Mouse (Mus musculus): ENCODE results near the gene Hist1h4n. TPM values are rescaled to one million over a fixed set of nuclear protein-coding genes. Genes with fewer than 3 reads are reported as not detected.
"Not testable (repeated sequence)": the region's sequence is repeated elsewhere in the genome, so short reads cannot be mapped to it uniquely, and the experiment has no call there.

Hist1h4n gene
- 14.3 and 14.6 TPM in 2 replicates for polyA plus RNA-seq (2014; fragmentation: Nextera tagmentation; extraction: Ambion mirVana)

DNA sequence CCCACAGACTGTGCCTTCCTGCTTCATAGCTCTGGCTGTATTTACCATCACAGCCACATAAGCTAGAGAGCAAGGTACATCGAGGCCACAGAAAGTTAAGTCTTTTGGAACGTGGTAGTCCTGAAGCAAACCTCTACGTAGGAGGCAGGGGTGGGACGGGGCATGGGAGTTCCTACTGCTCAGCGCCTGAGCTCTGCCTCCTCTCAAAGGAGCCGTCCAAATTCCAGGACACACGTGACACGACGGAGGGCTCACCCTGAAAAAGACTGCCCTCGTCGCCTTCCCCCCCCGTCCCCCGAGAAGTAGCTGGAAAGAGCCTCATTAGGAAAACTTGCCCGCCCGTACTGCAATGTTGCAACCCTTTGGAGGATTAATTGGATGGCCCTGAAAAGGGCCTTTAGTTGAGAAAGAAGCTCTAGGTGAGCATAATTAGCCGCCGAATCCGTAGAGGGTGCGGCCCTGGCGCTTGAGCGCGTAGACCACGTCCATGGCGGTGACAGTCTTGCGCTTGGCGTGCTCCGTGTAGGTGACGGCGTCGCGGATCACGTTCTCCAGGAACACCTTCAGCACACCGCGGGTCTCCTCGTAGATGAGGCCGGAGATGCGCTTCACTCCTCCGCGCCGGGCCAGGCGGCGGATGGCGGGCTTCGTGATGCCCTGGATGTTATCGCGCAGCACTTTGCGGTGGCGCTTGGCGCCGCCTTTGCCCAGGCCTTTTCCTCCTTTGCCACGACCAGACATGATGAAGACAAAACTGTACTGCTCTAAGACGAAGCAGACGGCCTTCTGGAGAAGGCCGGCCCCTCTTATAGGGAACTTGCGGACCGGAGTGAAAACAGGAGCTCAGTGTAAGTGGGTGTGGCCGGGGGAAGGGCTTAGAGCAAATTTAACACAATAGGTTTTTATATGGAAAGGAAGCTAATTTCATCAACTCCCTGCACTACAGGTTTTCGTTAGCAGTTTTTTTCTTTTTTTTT is at the start of gene Hist1h4n:
TSS of gene Hist1h4n (minus strand) at position 779 of the 977 bp plus-strand sequence.
- H3K4me1 ChIP-seq (replicated peaks; ENCODE audit: control insufficient read depth, insufficient read depth, low read length); H3K9ac ChIP-seq (ENCODE audit: low read length); H3K36me3 ChIP-seq (ENCODE audit: control insufficient read depth, insufficient read depth, low read length); H3K27me3 ChIP-seq (ENCODE audit: control insufficient read depth, insufficient read depth, low read length); DNase-seq (ENCODE audit: low spot score); H3K4me3 ChIP-seq (ENCODE audit: low read depth, low read length); H3K9me3 ChIP-seq (ENCODE audit: control insufficient read depth, low read length): not testable (repeated sequence)
- WGBS: 0% methylated on average over 22 of the region's 58 CpGs
- ATAC-seq (replicated peaks; ENCODE audit: low FRiP score): peak; percentile 84
- Histone ChIP-seq H3K4me2 (ENCODE audit: low read depth, low read length, severe bottlenecking) (0 out of 2 replicates have a peak within 1 kb of the TSS, but pooled peaks have one; percentile 11), H3K27ac (ENCODE audit: low read depth, low read length) (0 out of 2 replicates have a peak within 1 kb of the TSS, but pooled peaks have one; percentile 57)

DNA sequence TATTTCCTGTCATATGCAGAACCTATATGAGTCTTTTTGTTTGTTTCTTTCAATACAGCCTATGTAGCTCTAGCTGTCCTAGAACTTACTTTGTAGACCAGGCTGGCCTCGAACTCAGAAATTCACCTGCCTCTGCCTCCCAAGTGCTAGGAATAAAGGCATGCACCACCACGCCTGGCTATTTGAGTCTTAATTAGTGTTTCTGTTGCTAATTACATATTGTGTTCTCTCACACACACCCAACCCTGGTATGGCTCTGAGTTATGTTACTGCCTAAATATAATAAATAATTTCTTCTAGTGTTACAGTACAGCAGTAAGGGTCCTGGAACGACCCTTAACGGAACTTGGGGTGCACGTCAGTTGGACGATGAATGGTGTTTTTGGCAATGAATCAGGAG is 48.7 kb upstream of the Hist1h4n start:
- ATAC-seq (replicated peaks; ENCODE audit: low FRiP score) (no peak), DNase-seq (ENCODE audit: low spot score) (no peak)
- no peak overlapping the region for H3K9ac ChIP-seq (ENCODE audit: low read length)
- WGBS: 84% methylated on average over 6 of the region's 6 CpGs
- H3K4me1 ChIP-seq (replicated peaks; ENCODE audit: control insufficient read depth, insufficient read depth, low read length): no peaks in the 10 kb centered on the region; the same call in 1 of the 2 replicates
- H3K4me2 ChIP-seq (ENCODE audit: low read depth, low read length, severe bottlenecking): no peak overlapping the region
- no peak overlapping the region for H3K4me3 ChIP-seq (ENCODE audit: low read depth, low read length)
- H3K36me3 ChIP-seq (ENCODE audit: control insufficient read depth, insufficient read depth, low read length): no peaks in the 10 kb centered on the region
- no peak overlapping the region for H3K27ac ChIP-seq (ENCODE audit: low read depth, low read length)
- no peaks in the 10 kb centered on the region for H3K27me3 ChIP-seq (ENCODE audit: control insufficient read depth, insufficient read depth, low read length)
- H3K9me3 ChIP-seq (ENCODE audit: control insufficient read depth, low read length): no peaks in the 10 kb centered on the region

DNA sequence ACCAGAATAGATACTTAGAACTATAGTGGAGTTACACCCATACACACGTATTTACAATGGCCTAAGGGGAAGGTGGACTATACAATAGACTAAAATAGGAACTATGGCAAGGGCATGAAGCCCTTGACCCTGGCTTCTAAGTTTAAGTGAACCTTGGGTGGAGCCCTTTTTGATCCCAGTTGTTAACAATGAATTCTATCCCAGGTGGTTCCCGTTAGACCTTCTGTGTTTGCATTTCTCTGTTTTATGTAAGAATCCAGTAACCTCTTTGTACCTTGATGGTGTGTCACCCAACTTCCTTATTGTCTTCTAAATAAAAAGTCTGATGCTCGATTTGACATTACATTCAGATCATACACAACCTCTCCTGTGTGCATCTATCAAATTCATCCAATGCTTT is 33.5 kb upstream of the Hist1h4n start:
- H3K27ac ChIP-seq (ENCODE audit: low read depth, low read length); H3K4me2 ChIP-seq (ENCODE audit: low read depth, low read length, severe bottlenecking); H3K27me3 ChIP-seq (ENCODE audit: control insufficient read depth, insufficient read depth, low read length); ATAC-seq (replicated peaks; ENCODE audit: low FRiP score); H3K9ac ChIP-seq (ENCODE audit: low read length); H3K9me3 ChIP-seq (ENCODE audit: control insufficient read depth, low read length); H3K4me3 ChIP-seq (ENCODE audit: low read depth, low read length); H3K4me1 ChIP-seq (replicated peaks; ENCODE audit: control insufficient read depth, insufficient read depth, low read length); DNase-seq (ENCODE audit: low spot score); H3K36me3 ChIP-seq (ENCODE audit: control insufficient read depth, insufficient read depth, low read length): not testable (repeated sequence)
- WGBS: 83% methylated on average over 3 of the region's 3 CpGs

DNA sequence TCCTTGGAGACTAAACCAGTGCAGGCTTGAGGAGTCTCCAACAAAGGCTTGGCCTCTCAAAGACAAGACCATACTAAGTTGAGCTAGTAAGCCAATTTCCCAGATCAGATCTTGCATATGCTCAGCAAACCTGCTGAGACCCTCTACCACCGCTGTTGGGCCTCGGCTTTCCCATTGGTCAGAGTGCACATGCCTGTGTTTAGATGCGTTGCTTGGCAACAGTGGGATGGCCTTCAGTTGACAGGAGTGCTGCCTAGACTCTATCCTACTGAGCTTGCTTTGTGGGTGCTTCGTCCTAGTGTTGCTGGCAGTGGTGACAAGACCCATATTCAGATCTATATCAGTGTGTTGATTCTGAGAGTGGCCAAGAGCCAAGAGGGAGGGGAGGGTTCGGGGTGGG is 29.6 kb upstream of the Hist1h4n start:
- Histone ChIP-seq H3K4me2 (ENCODE audit: low read depth, low read length, severe bottlenecking) (no peak overlapping the region), H3K4me3 (ENCODE audit: low read depth, low read length) (no peak overlapping the region), H3K9me3 (ENCODE audit: control insufficient read depth, low read length) (no peaks in the 10 kb centered on the region), H3K27ac (ENCODE audit: low read depth, low read length) (no peak overlapping the region), H3K4me1 (replicated peaks; ENCODE audit: control insufficient read depth, insufficient read depth, low read length) (no peaks in the 10 kb centered on the region), H3K27me3 (ENCODE audit: control insufficient read depth, insufficient read depth, low read length) (no peaks in the 10 kb centered on the region), H3K36me3 (ENCODE audit: control insufficient read depth, insufficient read depth, low read length) (no peaks in the 10 kb centered on the region), H3K9ac (ENCODE audit: low read length) (no peak overlapping the region)
- 0 out of 2 replicates have a peak, but pooled peaks have one; percentile 58 for ATAC-seq (replicated peaks; ENCODE audit: low FRiP score)
- peak; percentile 53 for DNase-seq (ENCODE audit: low spot score)
- WGBS: 12% methylated on average over 5 of the region's 5 CpGs

DNA sequence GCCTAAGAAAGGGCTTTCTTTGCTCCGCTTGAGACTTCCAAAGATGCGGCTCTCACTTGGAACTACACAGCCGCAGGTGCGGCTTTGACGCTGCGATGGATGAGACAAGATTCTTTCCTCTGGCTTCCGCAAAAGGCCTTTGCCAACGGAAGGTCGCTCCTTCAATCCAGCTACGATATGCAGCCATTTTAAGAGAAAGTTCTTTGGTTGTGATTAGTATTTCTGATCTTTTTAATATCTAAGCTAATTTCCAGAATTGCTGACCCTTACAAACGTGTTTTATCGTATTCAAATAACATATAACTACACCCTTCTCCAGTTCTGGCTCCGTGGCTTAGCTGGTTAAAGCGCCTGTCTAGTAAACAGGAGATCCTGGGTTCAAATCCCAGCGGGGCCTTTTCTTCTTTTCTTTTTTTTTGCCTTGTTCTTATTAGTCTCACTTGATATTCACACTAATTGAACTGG is 23.7 kb upstream of the Hist1h4n start:
- H3K27me3 ChIP-seq (ENCODE audit: control insufficient read depth, insufficient read depth, low read length): no peaks in the 10 kb centered on the region
- DNase-seq (ENCODE audit: low spot score) (peak; percentile 72), ATAC-seq (replicated peaks; ENCODE audit: low FRiP score) (peak; percentile 72)
- no peaks in the 10 kb centered on the region for H3K36me3 ChIP-seq (ENCODE audit: control insufficient read depth, insufficient read depth, low read length)
- H3K9me3 ChIP-seq (ENCODE audit: control insufficient read depth, low read length): no peaks in the 10 kb centered on the region
- peak overlapping the region; percentile 51 for H3K4me2 ChIP-seq (ENCODE audit: low read depth, low read length, severe bottlenecking)
- no peak overlapping the region for H3K27ac ChIP-seq (ENCODE audit: low read depth, low read length)
- no peaks in the 10 kb centered on the region for H3K4me1 ChIP-seq (replicated peaks; ENCODE audit: control insufficient read depth, insufficient read depth, low read length)
- peak overlapping the region; percentile 56; the same call in 1 of the 2 replicates for H3K9ac ChIP-seq (ENCODE audit: low read length)
- under 1% methylated on average over 15 of the region's 15 CpGs for WGBS
- H3K4me3 ChIP-seq (ENCODE audit: low read depth, low read length): peak overlapping the region; percentile 47

DNA sequence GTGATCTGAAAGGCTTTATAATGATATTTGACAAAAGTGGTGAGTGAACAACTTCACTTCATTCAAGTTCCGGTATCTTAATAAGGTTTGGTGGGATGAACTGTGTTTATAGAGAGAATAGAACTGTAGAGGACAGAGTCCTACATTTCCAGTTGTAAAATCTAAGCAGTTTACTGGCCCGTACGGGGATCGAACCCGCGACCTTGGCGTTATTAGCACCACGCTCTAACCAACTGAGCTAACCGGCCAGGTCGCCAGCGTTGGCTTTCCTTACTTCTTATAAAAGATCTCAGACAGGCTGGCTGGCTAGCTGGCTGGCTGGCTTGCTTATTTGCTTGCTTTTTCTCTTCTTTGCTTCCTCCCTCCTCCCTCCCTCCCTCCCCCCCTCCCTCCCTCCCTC is 23.1 kb upstream of the Hist1h4n start:
- Histone ChIP-seq H3K36me3 (ENCODE audit: control insufficient read depth, insufficient read depth, low read length) (no peaks in the 10 kb centered on the region), H3K27ac (ENCODE audit: low read depth, low read length) (no peak overlapping the region), H3K4me3 (ENCODE audit: low read depth, low read length) (peak overlapping the region; percentile 47), H3K4me1 (replicated peaks; ENCODE audit: control insufficient read depth, insufficient read depth, low read length) (no peaks in the 10 kb centered on the region), H3K27me3 (ENCODE audit: control insufficient read depth, insufficient read depth, low read length) (no peaks in the 10 kb centered on the region), H3K9me3 (ENCODE audit: control insufficient read depth, low read length) (no peaks in the 10 kb centered on the region), H3K4me2 (ENCODE audit: low read depth, low read length, severe bottlenecking) (peak overlapping the region; percentile 51), H3K9ac (ENCODE audit: low read length) (no peak overlapping the region)
- DNase-seq (ENCODE audit: low spot score) (peak; percentile 92), ATAC-seq (replicated peaks; ENCODE audit: low FRiP score) (peak; percentile 78)
- WGBS: under 1% methylated on average over 11 of the region's 11 CpGs

DNA sequence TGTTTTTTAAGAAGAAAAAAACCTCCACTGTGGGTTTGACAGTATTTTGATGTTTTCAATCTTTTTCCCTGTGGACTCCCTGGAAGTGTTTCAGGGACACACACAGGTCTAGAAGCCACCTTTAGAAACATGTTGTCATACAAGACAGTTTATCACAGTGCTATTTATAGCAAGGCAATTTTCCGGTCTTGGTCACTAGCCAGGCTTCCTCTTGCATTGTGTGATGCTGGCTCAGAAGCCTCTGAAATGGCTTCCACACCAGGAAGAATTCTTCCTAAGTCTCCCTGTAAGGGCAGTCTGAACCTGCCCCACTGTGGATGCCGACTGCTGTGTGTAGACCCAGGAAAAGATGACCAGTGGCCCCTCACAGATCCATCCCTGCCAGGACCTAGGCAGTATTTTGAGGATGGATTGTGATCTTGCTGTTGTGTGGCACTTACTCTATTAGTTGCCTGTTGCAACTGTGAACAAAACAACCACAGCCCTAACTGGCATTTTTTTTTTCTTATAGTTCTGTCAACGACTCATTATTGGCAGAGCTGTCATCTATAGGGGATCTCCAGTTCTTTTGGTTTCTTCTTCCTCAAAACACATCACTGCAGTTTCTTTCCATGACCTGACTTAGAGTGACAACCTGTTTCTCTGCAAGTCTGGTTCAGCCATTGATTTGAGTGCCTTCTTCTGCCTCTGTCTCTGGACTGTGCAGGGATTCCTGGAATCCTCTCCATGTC is 20.4 kb upstream of the Hist1h4n start:
- Histone ChIP-seq H3K27me3 (ENCODE audit: control insufficient read depth, insufficient read depth, low read length) (no peaks in the 10 kb centered on the region), H3K9ac (ENCODE audit: low read length) (no peak overlapping the region), H3K9me3 (ENCODE audit: control insufficient read depth, low read length) (no peaks in the 10 kb centered on the region), H3K4me3 (ENCODE audit: low read depth, low read length) (no peak overlapping the region), H3K4me1 (replicated peaks; ENCODE audit: control insufficient read depth, insufficient read depth, low read length) (no peaks in the 10 kb centered on the region), H3K27ac (ENCODE audit: low read depth, low read length) (no peak overlapping the region), H3K4me2 (ENCODE audit: low read depth, low read length, severe bottlenecking) (no peak overlapping the region), H3K36me3 (ENCODE audit: control insufficient read depth, insufficient read depth, low read length) (no peaks in the 10 kb centered on the region)
- no peak for DNase-seq (ENCODE audit: low spot score)
- ATAC-seq (replicated peaks; ENCODE audit: low FRiP score): no peak
- WGBS: 75% methylated on average over 3 of the region's 3 CpGs

DNA sequence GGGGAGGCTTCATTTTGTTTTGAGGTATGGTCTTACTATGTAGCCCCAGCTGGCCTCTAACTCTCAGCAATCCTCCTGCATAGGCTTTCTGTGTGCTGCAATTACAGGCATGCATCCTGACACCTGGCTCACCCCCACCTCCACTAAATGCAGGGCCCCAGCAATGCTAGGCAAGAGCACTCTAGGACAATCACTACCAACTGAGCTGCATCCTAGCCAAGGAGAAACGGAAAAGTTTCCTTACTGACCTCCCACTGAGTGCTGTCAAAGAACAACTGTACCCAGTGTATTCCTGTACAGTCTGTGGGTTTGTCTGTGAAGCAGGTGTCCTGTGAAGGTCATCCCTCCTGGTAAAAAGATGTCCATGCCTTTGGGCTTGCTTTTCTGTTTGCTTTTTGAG is 18.7 kb upstream of the Hist1h4n start:
- not testable (repeated sequence) for H3K4me2 ChIP-seq (ENCODE audit: low read depth, low read length, severe bottlenecking); H3K9me3 ChIP-seq (ENCODE audit: control insufficient read depth, low read length); ATAC-seq (replicated peaks; ENCODE audit: low FRiP score); H3K27me3 ChIP-seq (ENCODE audit: control insufficient read depth, insufficient read depth, low read length); H3K4me1 ChIP-seq (replicated peaks; ENCODE audit: control insufficient read depth, insufficient read depth, low read length); H3K4me3 ChIP-seq (ENCODE audit: low read depth, low read length); H3K27ac ChIP-seq (ENCODE audit: low read depth, low read length); H3K36me3 ChIP-seq (ENCODE audit: control insufficient read depth, insufficient read depth, low read length); H3K9ac ChIP-seq (ENCODE audit: low read length)
- DNase-seq (ENCODE audit: low spot score): peak; percentile 21
- 43% methylated on average over 1 of the region's 1 CpGs for WGBS
